Mouse (Mus musculus): ENCODE results near the gene Ccdc61. TPM values are rescaled to one million over a fixed set of nuclear protein-coding genes. Genes with fewer than 3 reads are reported as not detected.
A peak's percentile ranks its signal among the peaks of the same experiment; 100 is the strongest.

The Ccdc61 gene
- polyA plus RNA-seq (2012; rRNA removed) = 14.7 and 15.8 TPM in 2 replicates

GRCm38 (mm10) chr7:18910241-18910831 is at the start of gene Ccdc61:
Gene Ccdc61 (minus strand): TSS chr7:18910415.
- H3K4me1 ChIP-seq (ENCODE audit: control insufficient read depth, insufficient read depth, low read length) = no peaks in the 10 kb centered on the region
- peak within 1 kb of the TSS; percentile 30 for H3K4me3 ChIP-seq (ENCODE audit: insufficient read depth, low read length)
- TF ChIP-seq CTCF (IDR thresholded peaks at IDR 0.05; ENCODE audit: extremely low read depth, insufficient read depth, low read length) = no peak
- TF ChIP-seq POLR2A (IDR thresholded peaks at IDR 0.05; ENCODE audit: extremely low read depth, insufficient read depth, low read length) = peak; percentile 57
- no peak within 1 kb of the TSS for H3K27ac ChIP-seq (ENCODE audit: insufficient read depth, low read length)

DNA sequence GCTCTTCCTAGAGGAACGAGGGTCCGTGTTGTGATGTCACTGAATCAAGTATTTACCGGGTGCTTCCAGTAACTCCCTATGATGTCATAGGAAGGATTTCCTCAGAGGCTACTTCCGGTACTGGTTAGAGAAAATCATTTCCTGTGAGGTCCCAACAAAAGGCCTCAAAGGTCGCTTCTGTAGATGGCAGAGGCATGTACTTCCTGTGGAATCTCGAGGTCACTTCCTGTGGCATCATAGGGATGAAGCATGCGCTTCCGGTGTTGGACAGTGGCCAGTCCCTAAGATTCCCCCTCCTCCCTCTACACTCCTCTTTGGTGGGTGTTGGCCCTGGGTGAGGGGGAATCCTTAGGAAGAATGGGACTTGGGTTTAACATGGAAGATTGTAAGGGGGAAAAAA is 49.2 kb upstream of the Ccdc61 start:
- H3K27ac ChIP-seq (ENCODE audit: insufficient read depth, low read length) = no peak overlapping the region
- TF ChIP-seq POLR2A (IDR thresholded peaks at IDR 0.05; ENCODE audit: extremely low read depth, insufficient read depth, low read length) (no peak), CTCF (IDR thresholded peaks at IDR 0.05; ENCODE audit: extremely low read depth, insufficient read depth, low read length) (no peak)
- H3K4me1 ChIP-seq (ENCODE audit: control insufficient read depth, insufficient read depth, low read length) = peaks cover 2% of the 10 kb centered on the region; the same call in 1 of the 2 replicates

DNA sequence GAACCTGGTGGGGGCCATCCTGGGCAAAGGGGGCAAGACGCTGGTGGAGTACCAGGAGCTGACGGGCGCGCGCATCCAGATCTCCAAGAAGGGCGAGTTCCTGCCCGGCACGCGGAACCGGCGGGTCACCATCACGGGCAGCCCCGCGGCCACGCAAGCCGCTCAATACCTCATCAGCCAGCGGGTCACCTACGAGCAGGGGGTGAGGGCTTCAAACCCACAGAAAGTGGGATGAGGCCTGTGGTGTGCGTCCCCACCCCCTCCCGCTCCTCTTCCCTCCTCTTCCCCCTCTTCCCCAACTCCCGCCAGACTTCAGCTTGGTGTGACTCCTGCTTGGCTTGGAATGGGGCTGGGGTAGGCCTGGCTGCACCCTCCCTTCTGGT is 48.2 kb upstream of the Ccdc61 start:
- H3K27ac ChIP-seq (ENCODE audit: insufficient read depth, low read length) = no peak overlapping the region
- peaks cover 2% of the 10 kb centered on the region; the same call in 1 of the 2 replicates for H3K4me1 ChIP-seq (ENCODE audit: control insufficient read depth, insufficient read depth, low read length)
- no peak overlapping the region; the same call in 1 of the 2 replicates for H3K4me3 ChIP-seq (ENCODE audit: insufficient read depth, low read length)
- TF ChIP-seq POLR2A (IDR thresholded peaks at IDR 0.05; ENCODE audit: extremely low read depth, insufficient read depth, low read length) (no peak), CTCF (IDR thresholded peaks at IDR 0.05; ENCODE audit: extremely low read depth, insufficient read depth, low read length) (no peak)

More for the DNA sequence above, 49.2 kb upstream of the Ccdc61 start:
- H3K4me3 ChIP-seq (ENCODE audit: insufficient read depth, low read length) = no peak overlapping the region

- TF ChIP-seq CTCF (IDR thresholded peaks at IDR 0.05; ENCODE audit: extremely low read depth, insufficient read depth, low read length) (no peak), POLR2A (IDR thresholded peaks at IDR 0.05; ENCODE audit: extremely low read depth, insufficient read depth, low read length) (no peak)
- peaks cover 2% of the 10 kb centered on the region; the same call in 1 of the 2 replicates for H3K4me1 ChIP-seq (ENCODE audit: control insufficient read depth, insufficient read depth, low read length)
- H3K4me3 ChIP-seq (ENCODE audit: insufficient read depth, low read length) = peak overlapping the region; percentile 5
- peak overlapping the region; percentile 78 for H3K27ac ChIP-seq (ENCODE audit: insufficient read depth, low read length)
Measured at GRCm38 (mm10) chr7:18957569-18958383, 47.6 kb upstream of the Ccdc61 start.

DNA sequence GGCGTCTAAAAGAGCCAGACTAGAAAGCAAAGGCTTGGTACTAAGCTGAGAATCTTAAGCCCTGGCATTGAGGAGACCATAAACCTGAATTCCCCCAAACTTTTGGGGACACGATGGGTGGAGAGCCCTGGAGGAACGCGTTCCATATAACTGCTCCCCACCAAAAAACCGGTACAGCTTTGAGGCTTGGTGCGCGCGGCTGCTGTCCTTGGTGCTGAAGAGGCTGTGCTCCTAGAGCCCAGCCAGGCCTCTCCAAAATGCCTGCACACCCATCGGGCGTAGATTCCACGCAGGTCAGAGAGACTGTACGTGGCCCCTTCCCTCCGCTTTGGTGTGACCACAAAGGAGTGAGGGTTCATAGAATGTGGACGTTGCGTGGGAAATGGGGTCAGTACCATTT is 41.2 kb upstream of the Ccdc61 start:
- Histone ChIP-seq H3K4me1 (ENCODE audit: control insufficient read depth, insufficient read depth, low read length) (peaks cover 10% of the 10 kb centered on the region; the same call in 1 of the 2 replicates), H3K27ac (ENCODE audit: insufficient read depth, low read length) (no peak overlapping the region), H3K4me3 (ENCODE audit: insufficient read depth, low read length) (no peak overlapping the region)
- TF ChIP-seq POLR2A (IDR thresholded peaks at IDR 0.05; ENCODE audit: extremely low read depth, insufficient read depth, low read length) = no peak
- TF ChIP-seq CTCF (IDR thresholded peaks at IDR 0.05; ENCODE audit: extremely low read depth, insufficient read depth, low read length) = no peak

DNA sequence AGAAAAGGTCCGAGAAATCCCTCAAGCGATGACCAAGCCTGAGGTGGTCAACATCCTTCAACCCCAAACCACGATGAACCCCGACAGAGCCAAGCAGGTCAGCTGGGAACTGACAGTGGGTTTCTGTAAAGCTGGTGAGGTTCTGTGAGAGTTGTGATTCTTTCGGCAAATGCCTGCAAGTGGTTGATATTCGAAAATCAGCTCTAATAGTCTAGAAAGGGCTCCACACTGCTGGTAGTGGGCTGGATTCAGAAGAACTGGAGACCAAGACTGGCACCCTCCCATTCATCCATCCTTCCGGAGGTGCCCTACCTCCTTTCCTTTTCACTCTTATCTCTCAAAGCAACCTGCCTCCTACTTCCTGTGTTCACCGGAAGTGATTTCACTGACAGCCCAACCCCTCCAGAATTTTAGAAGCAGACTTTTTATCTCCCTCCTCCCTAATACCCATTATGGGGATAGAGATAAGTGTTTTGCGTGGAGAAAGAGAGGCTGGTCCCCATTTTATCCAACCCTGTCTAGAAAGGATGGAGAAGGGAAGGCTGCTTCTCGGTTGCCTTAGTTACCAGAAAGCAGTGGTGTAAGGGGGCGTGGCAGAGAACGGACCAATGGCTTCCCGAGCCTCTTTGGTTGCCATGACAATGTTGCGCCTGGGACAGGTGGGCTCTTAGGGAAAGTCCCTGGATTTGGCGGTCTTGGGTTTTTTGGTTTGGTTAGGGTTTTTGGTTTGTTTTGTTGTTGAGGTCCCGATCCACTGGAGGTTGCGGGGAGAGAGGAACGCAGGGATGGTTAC is 40.5 kb upstream of the Ccdc61 start:
- Histone ChIP-seq H3K4me3 (ENCODE audit: insufficient read depth, low read length) (no peak overlapping the region), H3K4me1 (ENCODE audit: control insufficient read depth, insufficient read depth, low read length) (peaks cover 10% of the 10 kb centered on the region; the same call in 1 of the 2 replicates), H3K27ac (ENCODE audit: insufficient read depth, low read length) (0 out of 2 replicates have a peak overlapping the region, but pooled peaks have one; percentile 20)
- TF ChIP-seq CTCF (IDR thresholded peaks at IDR 0.05; ENCODE audit: extremely low read depth, insufficient read depth, low read length) (no peak), POLR2A (IDR thresholded peaks at IDR 0.05; ENCODE audit: extremely low read depth, insufficient read depth, low read length) (no peak)

DNA sequence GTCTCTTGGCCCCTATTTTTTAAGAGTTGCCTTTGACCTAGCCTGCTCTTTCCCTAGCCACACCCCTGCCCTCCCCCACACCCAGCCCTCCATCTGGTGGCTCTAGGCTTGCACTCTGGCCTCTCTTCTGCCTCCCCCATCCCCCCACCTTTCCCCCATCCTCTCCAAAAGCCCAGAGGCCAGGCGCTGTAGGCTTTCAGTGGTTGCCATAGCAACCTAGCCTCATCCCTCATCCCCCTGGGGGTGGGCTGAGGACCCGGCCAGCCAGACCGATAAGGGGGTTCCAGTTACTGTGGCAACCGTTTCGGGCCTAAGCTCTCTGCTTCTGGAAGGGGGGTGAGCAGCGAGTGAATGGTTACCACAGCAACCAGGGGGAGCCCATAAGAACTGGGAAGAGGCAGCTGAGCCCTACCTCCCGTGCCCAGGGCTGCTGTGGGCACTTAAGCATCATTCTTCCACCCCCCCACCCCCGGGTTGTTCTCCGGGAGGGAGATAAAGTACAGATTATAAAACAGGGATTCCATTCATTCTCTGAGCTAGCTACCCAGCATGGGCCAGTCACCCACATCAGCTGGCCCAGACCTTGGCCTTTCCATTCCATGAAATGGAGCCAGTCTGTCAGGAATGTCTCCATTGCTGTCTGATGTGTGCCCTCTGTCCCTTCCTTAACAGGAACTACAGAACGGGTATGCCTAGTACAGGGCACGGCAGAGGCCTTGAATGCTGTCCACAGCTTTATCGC is 39.7 kb upstream of the Ccdc61 start:
- peaks cover 10% of the 10 kb centered on the region; the same call in 1 of the 2 replicates for H3K4me1 ChIP-seq (ENCODE audit: control insufficient read depth, insufficient read depth, low read length)
- TF ChIP-seq POLR2A (IDR thresholded peaks at IDR 0.05; ENCODE audit: extremely low read depth, insufficient read depth, low read length) (no peak), CTCF (IDR thresholded peaks at IDR 0.05; ENCODE audit: extremely low read depth, insufficient read depth, low read length) (no peak)
- 0 out of 2 replicates have a peak overlapping the region, but pooled peaks have one; percentile 20 for H3K27ac ChIP-seq (ENCODE audit: insufficient read depth, low read length)
- no peak overlapping the region for H3K4me3 ChIP-seq (ENCODE audit: insufficient read depth, low read length)

DNA sequence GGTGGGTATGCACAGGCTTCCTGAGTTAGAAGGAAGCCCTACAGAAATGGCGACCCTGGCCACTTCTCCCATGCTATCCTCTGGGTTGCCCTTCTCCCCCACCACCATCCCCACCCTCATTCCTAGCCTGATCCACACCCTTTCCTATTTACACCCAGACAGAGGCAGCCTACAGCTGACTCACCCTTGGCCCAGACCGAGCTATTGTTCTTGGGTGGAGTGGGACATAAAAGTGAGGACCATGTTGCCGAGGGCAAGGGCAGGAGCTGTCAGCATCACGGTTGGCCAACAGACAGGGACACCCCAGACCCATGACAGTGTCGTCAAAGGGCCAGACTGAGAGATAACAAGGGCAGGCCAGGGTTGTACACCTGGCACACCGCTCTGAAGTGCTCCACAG is 37.9 kb upstream of the Ccdc61 start:
- no peak for TF ChIP-seq POLR2A (IDR thresholded peaks at IDR 0.05; ENCODE audit: extremely low read depth, insufficient read depth, low read length)
- no peak for TF ChIP-seq CTCF (IDR thresholded peaks at IDR 0.05; ENCODE audit: extremely low read depth, insufficient read depth, low read length)
- no peak overlapping the region for H3K4me3 ChIP-seq (ENCODE audit: insufficient read depth, low read length)
- peaks cover 12% of the 10 kb centered on the region; the same call in 1 of the 2 replicates for H3K4me1 ChIP-seq (ENCODE audit: control insufficient read depth, insufficient read depth, low read length)
- peak overlapping the region; percentile 51; the same call in 1 of the 2 replicates for H3K27ac ChIP-seq (ENCODE audit: insufficient read depth, low read length)
